In the genomic region with DNA sequence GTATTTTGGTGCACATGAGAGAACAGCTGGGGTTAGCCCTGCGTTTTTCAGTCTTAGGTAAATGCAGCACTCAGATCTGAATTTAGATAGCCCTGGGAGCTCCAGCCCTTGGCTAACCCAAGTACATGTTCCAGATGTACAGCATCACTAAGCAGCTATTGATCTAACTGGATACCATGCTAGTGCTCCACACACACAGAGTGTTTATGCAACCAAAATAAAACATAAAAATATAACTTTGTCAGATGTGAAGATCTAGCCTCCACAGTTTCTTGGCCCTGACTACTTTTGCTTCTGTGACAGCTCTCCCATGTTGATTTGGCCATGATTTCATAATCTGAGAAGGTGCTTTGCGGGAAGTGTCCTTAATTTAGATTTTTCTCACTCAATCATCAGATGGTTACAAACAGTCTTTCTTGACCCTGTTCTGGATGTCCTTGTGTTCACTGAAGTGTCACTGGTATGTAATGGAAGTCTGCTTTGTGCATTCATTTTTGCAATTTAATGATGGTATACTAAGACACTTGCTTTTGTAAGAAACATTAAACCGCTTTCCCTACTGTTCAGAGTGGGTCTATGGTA, we compare ENCODE assay signal across 24 mouse cellular contexts.
"Had no signal": no experiment of that assay in that cellular context is flagged by ENCODE, and none has a peak within 500 bp of the region (broad histone marks: within the 10 kb centered on the region; RNA-seq: fewer than 3 reads in every experiment).

No protein-coding gene starts in this region.

- ATAC-seq: forebrain, embryonic 16.5 days; hindbrain, embryonic 16.5 days; inflammation-experienced regulatory T-cells, adult 6 months; intestine, embryonic 15.5 days; intestine, postnatal 0 days had no signal

- H3K4me3 ChIP-seq: gastrocnemius, adult 2 months; heart, embryonic 10.5 days; heart, embryonic 12.5 days; hindbrain, embryonic 10.5 days; hindbrain, embryonic 12.5 days; intestine, embryonic 15.5 days; layer of hippocampus, adult 2 months; left cerebral cortex, adult 2 months; limb, embryonic 10.5 days; limb, embryonic 12.5 days had no signal

- H3K4me2 ChIP-seq: heart, embryonic 12.5 days; hindbrain, embryonic 12.5 days; hindbrain, embryonic 14.5 days; intestine, embryonic 15.5 days; limb, embryonic 12.5 days had no signal

- H3K36me3 ChIP-seq: heart, embryonic 10.5 days; heart, embryonic 12.5 days; hindbrain, embryonic 10.5 days; hindbrain, embryonic 12.5 days; intestine, embryonic 15.5 days; limb, embryonic 10.5 days; limb, embryonic 12.5 days had no signal

- H3K9me3 ChIP-seq: heart, embryonic 10.5 days; heart, embryonic 12.5 days; hindbrain, embryonic 10.5 days; hindbrain, embryonic 12.5 days; intestine, embryonic 15.5 days; limb, embryonic 10.5 days; limb, embryonic 12.5 days had no signal

- H3K27ac ChIP-seq: gastrocnemius, adult 2 months; heart, embryonic 10.5 days; hindbrain, embryonic 10.5 days; hindbrain, embryonic 12.5 days; hindbrain, embryonic 14.5 days; intestine, embryonic 15.5 days; layer of hippocampus, adult 2 months; left cerebral cortex, adult 2 months; limb, embryonic 10.5 days; limb, embryonic 12.5 days had no signal

- H3K27me3 ChIP-seq: heart, embryonic 12.5 days; hindbrain, embryonic 12.5 days; intestine, embryonic 15.5 days; limb, embryonic 12.5 days had no signal

- H3K9ac ChIP-seq: heart, embryonic 12.5 days; hindbrain, embryonic 12.5 days; hindbrain, embryonic 14.5 days; intestine, embryonic 15.5 days; limb, embryonic 12.5 days had no signal

- DNase-seq: gastrocnemius, adult 2 months; gastrocnemius, postnatal 10 days; gastrocnemius, postnatal 25 days; heart, postnatal 10 days; heart, postnatal 4 days; kidney, adult 18-20 months; kidney, adult 8-10 months; kidney, postnatal 10 days; kidney, postnatal 25 days; kidney, postnatal 4 days had no signal

- H3K4me1 ChIP-seq: heart, embryonic 10.5 days; heart, embryonic 12.5 days; hindbrain, embryonic 10.5 days; hindbrain, embryonic 12.5 days; intestine, embryonic 15.5 days had no signal
